Mouse (Mus musculus): ENCODE results near the gene Dhx16.
A peak's percentile ranks its signal among the peaks of the same experiment; 100 is the strongest.

- peak; percentile 54 for TF ChIP-seq CTCF (IDR thresholded peaks at IDR 0.05; ENCODE audit: low read depth)
- TF ChIP-seq EP300 (IDR thresholded peaks at IDR 0.05; ENCODE audit: low read depth): peak; percentile 78
Observed at GRCm38 (mm10) chr17:35841076-35841950, 38.3 kb upstream of the Dhx16 start, which contains the start of gene Mdc1.
